Mouse (Mus musculus): ENCODE data around the gene Ap3m1.

DNA sequence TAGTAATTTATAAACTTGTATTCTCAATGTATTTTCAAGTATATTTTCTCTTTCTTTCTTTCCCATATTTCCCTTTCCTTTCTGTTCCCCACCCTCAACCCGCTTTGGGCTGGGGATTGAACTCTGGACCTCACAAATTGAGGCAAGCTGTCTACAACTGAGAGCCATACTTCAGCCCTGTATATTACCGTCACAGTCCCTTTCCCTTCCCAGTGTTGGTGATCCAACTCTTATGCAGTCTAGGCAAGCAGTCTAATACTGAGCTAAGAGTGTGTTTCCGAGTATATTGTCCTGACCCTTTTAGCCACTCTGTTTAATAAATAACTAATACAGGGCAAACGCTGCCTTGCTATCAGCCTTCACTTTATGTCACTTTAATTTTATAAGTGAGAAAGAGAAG, 52.7 kb downstream of the Ap3m1 start:
- TF ChIP-seq POLR2A (IDR thresholded peaks at IDR 0.05; ENCODE audit: borderline replicate concordance, extremely low read depth, low read depth, low read length) (no peak), CTCF (IDR thresholded peaks at IDR 0.05; ENCODE audit: insufficient read depth, low read length) (no peak)
